Mouse (Mus musculus) CH12.LX (cell line): ENCODE results near the gene Suco. TPM values are rescaled to one million over a fixed set of nuclear protein-coding genes. Genes with fewer than 3 reads are reported as not detected.

Experiments used
- DNase-seq: peaks from one replicate; pipeline ENCODE4 v3.0.0-alpha.2; 2013; ENCODE audit errors: extremely low read depth
- H3K27ac ChIP-seq: 2 replicates; pipeline ENCODE4 v1.5.1; 2012; ENCODE audit warnings: low read depth, mild to moderate bottlenecking, control low read depth, moderate library complexity; ENCODE audit not compliant: insufficient read depth
- H3K27me3 ChIP-seq: replicated peaks from 2 replicates; pipeline ENCODE3; 2012; ENCODE audit warnings: inconsistent platforms
- H3K36me3 ChIP-seq, 2 experiments: replicated peaks in 1 of 2; 2 replicates each; pipeline versions ENCODE3 to v1.6.1; 2012; ENCODE audit warnings: inconsistent platforms in 1 of 2, low read length in 1 of 2, mild to moderate bottlenecking in 1 of 2, mixed read lengths in 1 of 2, moderate library complexity in 1 of 2; ENCODE audit not compliant: control insufficient read depth in 1 of 2, insufficient read depth in 1 of 2
- H3K4me1 ChIP-seq, 2 experiments: 2 replicates each; pipeline ENCODE4 v1.6.1; 2012; ENCODE audit warnings: inconsistent platforms in 1 of 2, moderate library complexity in 1 of 2; ENCODE audit not compliant: insufficient read depth in 2 of 2, control insufficient read depth in 1 of 2
- H3K4me2 ChIP-seq: 2 replicates; pipeline ENCODE4 v1.6.1; 2012; ENCODE audit warnings: low read depth, mild to moderate bottlenecking, control low read depth; ENCODE audit not compliant: poor library complexity, insufficient read depth, severe bottlenecking
- H3K4me3 ChIP-seq, 3 experiments: fragments of 150-350 bp in 1 of 3; sonication (generic) in 1 of 3; replicated peaks in 1 of 3; 2 replicates each; pipeline versions ENCODE3 to v1.5.1; 2011 to 2012; ENCODE audit warnings: low read depth in 2 of 3, low read length in 2 of 3, mild to moderate bottlenecking in 2 of 3, moderate library complexity in 2 of 3, control low read depth in 1 of 3, improper control_type of control experiment in 1 of 3, inconsistent platforms in 1 of 3, mixed read lengths in 1 of 3; ENCODE audit not compliant: poor library complexity in 1 of 3
- H3K79me2 ChIP-seq: replicated peaks from 2 replicates; pipeline ENCODE4 v1.6.1; 2012; ENCODE audit warnings: mild to moderate bottlenecking, moderate library complexity; ENCODE audit not compliant: control insufficient read depth, poor library complexity, insufficient read depth, severe bottlenecking; ENCODE audit errors: extremely low read depth
- H3K9ac ChIP-seq: 2 replicates; pipeline ENCODE4 v1.6.1; 2012; ENCODE audit warnings: low read depth, mild to moderate bottlenecking, control low read depth, moderate library complexity; ENCODE audit not compliant: insufficient read depth
- H3K9me3 ChIP-seq: replicated peaks from 2 replicates; pipeline ENCODE3; 2012; ENCODE audit warnings: low read length, inconsistent platforms, mixed read lengths
- BHLHE40 ChIP-seq: IDR thresholded peaks from 2 replicates; pipeline ENCODE4 v1.6.1; 2011; ENCODE audit warnings: mild to moderate bottlenecking, low read depth, low read length, improper control_type of control experiment
- CHD2 ChIP-seq: IDR thresholded peaks from 2 replicates; pipeline ENCODE4 v1.6.1; 2011; ENCODE audit warnings: low read length, improper control_type of control experiment
- E2F4 ChIP-seq: IDR thresholded peaks from 2 replicates; pipeline ENCODE4 v1.6.1; 2011; ENCODE audit warnings: low read depth, low read length, improper control_type of control experiment; ENCODE audit not compliant: insufficient replicate concordance
- ELF1 ChIP-seq: IDR thresholded peaks from 2 replicates; pipeline ENCODE4 v1.6.1; 2014; ENCODE audit warnings: low read depth, mild to moderate bottlenecking, inconsistent platforms, low read length, improper control_type of control experiment
- EP300 ChIP-seq: IDR thresholded peaks from 2 replicates; pipeline ENCODE4 v1.6.1; 2011; ENCODE audit warnings: low read length, improper control_type of control experiment
- ETS1 ChIP-seq: conservative IDR thresholded peaks from 2 replicates; pipeline ENCODE4 v1.6.1; 2012; ENCODE audit warnings: low read depth, mild to moderate bottlenecking, inconsistent platforms, low read length, improper control_type of control experiment, moderate library complexity
- IRF4 ChIP-seq: IDR thresholded peaks from 2 replicates; pipeline ENCODE4 v1.6.1; 2014; ENCODE audit warnings: low read depth, mild to moderate bottlenecking, inconsistent platforms, low read length, improper control_type of control experiment
- JUN ChIP-seq: IDR thresholded peaks from 2 replicates; pipeline ENCODE4 v1.6.1; 2011; ENCODE audit warnings: low read depth, mild to moderate bottlenecking, low read length, improper control_type of control experiment, moderate library complexity; ENCODE audit not compliant: insufficient read depth
- KAT2A ChIP-seq: IDR thresholded peaks from 2 replicates; pipeline ENCODE4 v1.6.1; 2012; ENCODE audit warnings: low read length, improper control_type of control experiment, inconsistent platforms; ENCODE audit not compliant: insufficient replicate concordance
- MAX ChIP-seq: IDR thresholded peaks from 2 replicates; pipeline ENCODE4 v1.6.1; 2011; ENCODE audit warnings: low read length, improper control_type of control experiment
- MAZ ChIP-seq: IDR thresholded peaks from 2 replicates; pipeline ENCODE4 v1.6.1; 2012; ENCODE audit warnings: low read depth, mild to moderate bottlenecking, inconsistent platforms, low read length, improper control_type of control experiment, moderate library complexity
- MEF2A ChIP-seq: IDR thresholded peaks from 2 replicates; pipeline ENCODE4 v1.6.1; 2014; ENCODE audit warnings: low read depth, mild to moderate bottlenecking, inconsistent platforms, low read length, improper control_type of control experiment, borderline replicate concordance
- MXI1 ChIP-seq: IDR thresholded peaks from 2 replicates; pipeline ENCODE4 v1.6.1; 2011; ENCODE audit warnings: mild to moderate bottlenecking, low read depth, low read length, improper control_type of control experiment
- MYC ChIP-seq: IDR thresholded peaks from 2 replicates; pipeline ENCODE4 v1.6.1; 2011; ENCODE audit warnings: low read depth, mild to moderate bottlenecking, improper control_type of control experiment, low read length
- NELFE ChIP-seq: IDR thresholded peaks from 2 replicates; pipeline ENCODE4 v1.6.1; 2011; ENCODE audit warnings: low read depth, low read length, improper control_type of control experiment
- NRF1 ChIP-seq: IDR thresholded peaks from 2 replicates; pipeline ENCODE4 v1.6.1; 2014; ENCODE audit warnings: low read depth, mild to moderate bottlenecking, inconsistent platforms, low read length, improper control_type of control experiment, moderate library complexity
- POLR2A ChIP-seq: IDR thresholded peaks from 2 replicates; pipeline ENCODE4 v1.6.1; 2011; ENCODE audit warnings: low read depth, mild to moderate bottlenecking, improper control_type of control experiment, low read length
- POLR2AphosphoS2 ChIP-seq: IDR thresholded peaks from 2 replicates; pipeline ENCODE4 v1.6.1; 2011; ENCODE audit warnings: low read depth, low read length, improper control_type of control experiment
- RAD21 ChIP-seq: IDR thresholded peaks from 2 replicates; pipeline ENCODE4 v1.6.1; 2011; ENCODE audit warnings: low read depth, mild to moderate bottlenecking, low read length, improper control_type of control experiment, moderate library complexity
- RCOR1 ChIP-seq: conservative IDR thresholded peaks from 2 replicates; pipeline ENCODE4 v1.6.1; 2012; ENCODE audit warnings: low read depth, mild to moderate bottlenecking, inconsistent platforms, low read length, improper control_type of control experiment
- SIN3A ChIP-seq: IDR thresholded peaks from 2 replicates; pipeline ENCODE4 v1.6.1; 2012; ENCODE audit warnings: low read length, improper control_type of control experiment, inconsistent platforms
- SMC3 ChIP-seq: IDR thresholded peaks from 2 replicates; pipeline ENCODE4 v1.6.1; 2011; ENCODE audit warnings: low read depth, low read length, improper control_type of control experiment
- TBP ChIP-seq: conservative IDR thresholded peaks from 2 replicates; pipeline ENCODE4 v1.6.1; 2011; ENCODE audit warnings: low read depth, low read length, improper control_type of control experiment
- TCF12 ChIP-seq: IDR thresholded peaks from 2 replicates; pipeline ENCODE4 v1.6.1; 2014; ENCODE audit warnings: low read depth, mild to moderate bottlenecking, inconsistent platforms, low read length, improper control_type of control experiment
- UBTF ChIP-seq: IDR thresholded peaks from 2 replicates; pipeline ENCODE4 v1.6.1; 2012; ENCODE audit warnings: low read depth, mild to moderate bottlenecking, inconsistent platforms, low read length, improper control_type of control experiment, moderate library complexity
- USF1 ChIP-seq: IDR thresholded peaks from 2 replicates; pipeline ENCODE4 v1.6.1; 2014; ENCODE audit warnings: low read depth, mild to moderate bottlenecking, inconsistent platforms, low read length, improper control_type of control experiment
- USF2 ChIP-seq: conservative IDR thresholded peaks from 2 replicates; pipeline ENCODE4 v1.6.1; 2011; ENCODE audit warnings: low read depth, low read length, improper control_type of control experiment
- ZC3H11A ChIP-seq: IDR thresholded peaks from 2 replicates; pipeline ENCODE4 v1.6.1; 2012; ENCODE audit warnings: low read depth, mild to moderate bottlenecking, inconsistent platforms, low read length, improper control_type of control experiment
- ZKSCAN1 ChIP-seq: IDR thresholded peaks from 2 replicates; pipeline ENCODE4 v1.6.1; 2012; ENCODE audit warnings: low read depth, inconsistent platforms, low read length, improper control_type of control experiment, borderline replicate concordance
- ZMIZ1 ChIP-seq: IDR thresholded peaks from 2 replicates; pipeline ENCODE4 v1.6.1; 2012; ENCODE audit warnings: low read depth, mild to moderate bottlenecking, inconsistent platforms, low read length, improper control_type of control experiment
- ZNF384 ChIP-seq: IDR thresholded peaks from 2 replicates; pipeline ENCODE4 v1.6.1; 2012; ENCODE audit warnings: low read depth, low read length, improper control_type of control experiment, inconsistent platforms
- dilution Hi-C: fragments of 300-500 bp; cut with MboI; formaldehyde crosslinking; loops from 2 replicates; pipeline ENCODE4 v1.14.3; 2020; ENCODE audit warnings: low sequenced_read_pairs; ENCODE audit not compliant: extremely low pct_unique_long_range_greater_than_20kb, extremely low pct_ligation_motif_present
- in situ Hi-C: fragments of 300-500 bp; cut with MboI; formaldehyde crosslinking; loops from 3 replicates; pipeline ENCODE4 v1.14.3; 2019; ENCODE audit warnings: low sequenced_read_pairs, low pct_ligation_motif_present, low pct_unique_long_range_greater_than_20kb, mixed read lengths
- polyA plus RNA-seq: library from polyadenylated mRNA; unstranded; fragments of >175 nt; gene quantifications from 2 replicates; pipeline ENCODE4 v1.2.1, GENCODE M21; 2012; ENCODE audit warnings: low read depth; ENCODE audit not compliant: insufficient read length
- total RNA-seq, 2 experiments: library from RNA; depleted of rRNA; stranded (reverse); fragments of 300-350 nt in 1 of 2; fragments of >200 nt in 1 of 2; gene quantifications; 2 replicates each; pipeline ENCODE4 v1.2.3; 2012 to 2014

The Suco gene
- total and polyA plus RNA-seq, 3 experiments: 21.8 to 41.9 (median 36.1) TPM

GRCm38 (mm10) chr1:161919594-161919993 is 43.1 kb upstream of the Suco start:
- dilution Hi-C loops: no loop called here

GRCm38 (mm10) chr1:161918682-161919372 is 42.3 kb upstream of the Suco start:
- Histone ChIP-seq H3K9me3 (no peaks in the 10 kb centered on the region), H3K4me3 (peak overlapping the region in 1 of 3 experiments; percentile 34), H3K9ac (peak overlapping the region; percentile 60), H3K4me2 (peak overlapping the region; percentile 32), H3K79me2 (no peaks in the 10 kb centered on the region), H3K36me3 (no peaks in the 10 kb centered on the region), H3K4me1 (peaks cover 33 to 87% of the 10 kb centered on the region in 2 experiments), H3K27me3 (no peaks in the 10 kb centered on the region), H3K27ac (peak overlapping the region; percentile 91)
- peak; percentile 89 for DNase-seq
- dilution Hi-C loops (no loop called here), in situ Hi-C loops (loop anchor here (5.0 kb wide), 1 partner anchor 38 kb away; no protein-coding TSS in a partner anchor)
- TF ChIP-seq NRF1 (no peak), TBP (0 out of 2 replicates have a peak, but pooled peaks have one; percentile 23), JUN (peak; percentile 27; the same call in 1 of the 2 replicates), SIN3A (no peak), KAT2A (no peak), UBTF (no peak), RAD21 (no peak; the same call in 1 of the 2 replicates), ETS1 (peak; percentile 60; the same call in 1 of the 2 replicates), E2F4 (no peak), CHD2 (peak; percentile 90), BHLHE40 (peak; percentile 80), ZKSCAN1 (no peak; the same call in 1 of the 2 replicates), NELFE (no peak), MYC (peak; percentile 52; the same call in 1 of the 2 replicates), POLR2AphosphoS2 (no peak), EP300 (peak; percentile 56), MEF2A (peak; percentile 59; the same call in 1 of the 2 replicates), IRF4 (peak; percentile 87), USF2 (0 out of 2 replicates have a peak, but pooled peaks have one; percentile 13), TCF12 (peak; percentile 36; the same call in 1 of the 2 replicates), MAX (peak; percentile 60; the same call in 1 of the 2 replicates), MAZ (peak; percentile 87), POLR2A (no peak; the same call in 1 of the 2 replicates), RCOR1 (no peak; the same call in 1 of the 2 replicates), ELF1 (peak; percentile 6; the same call in 1 of the 2 replicates)

More at GRCm38 (mm10) chr1:161919594-161919993, 43.1 kb upstream of the Suco start:
- Histone ChIP-seq H3K9ac (peak overlapping the region; percentile 60), H3K27me3 (no peaks in the 10 kb centered on the region), H3K4me2 (peak overlapping the region; percentile 32), H3K36me3 (no peaks in the 10 kb centered on the region), H3K4me1 (peaks cover 37 to 87% of the 10 kb centered on the region in 2 experiments), H3K79me2 (no peaks in the 10 kb centered on the region), H3K4me3 (no peak overlapping the region), H3K27ac (peak overlapping the region; percentile 90), H3K9me3 (no peaks in the 10 kb centered on the region)
- TF ChIP-seq MEF2A: no peak
- TF ChIP-seq EP300: no peak
- TF ChIP-seq BHLHE40: no peak
- no peak for TF ChIP-seq ZMIZ1
- no peak for TF ChIP-seq ZC3H11A
- TF ChIP-seq USF1: no peak
- no peak for TF ChIP-seq SMC3
- no peak for TF ChIP-seq ZKSCAN1
- no peak for TF ChIP-seq USF2
- TF ChIP-seq MXI1: no peak
- TF ChIP-seq ETS1: no peak
- TF ChIP-seq POLR2A: no peak
- no peak for TF ChIP-seq NRF1
- no peak for TF ChIP-seq POLR2AphosphoS2
- no peak for TF ChIP-seq ZNF384
- DNase-seq: no peak
- in situ Hi-C loops: loop anchor here (5.0 kb wide), 1 partner anchor 38 kb away; no protein-coding TSS in a partner anchor
